Mouse (Mus musculus) MEL (cell line): ENCODE results near the gene Thsd7b. TPM values are rescaled to one million over a fixed set of nuclear protein-coding genes. Genes with fewer than 3 reads are reported as not detected.

Experiments
- DNase-seq: peaks from one replicate; pipeline ENCODE4 v3.0.0; 2011; ENCODE audit warnings: low read depth, low spot score
- H3K27ac ChIP-seq: 2 replicates; pipeline ENCODE4 v1.5.1; 2012; ENCODE audit warnings: low read depth, mild to moderate bottlenecking, control low read depth, low read length, moderate library complexity; ENCODE audit not compliant: control insufficient read depth
- H3K27me3 ChIP-seq, 2 experiments: fragments of 150-350 bp in 1 of 2; sonication (generic) in 1 of 2; 2 replicates each; pipeline ENCODE4 v1.6.1; 2012; ENCODE audit warnings: low read length in 2 of 2, mild to moderate bottlenecking in 2 of 2, improper control_type of control experiment in 1 of 2, moderate library complexity in 1 of 2; ENCODE audit not compliant: insufficient read depth in 2 of 2, control insufficient read depth in 1 of 2
- H3K36me3 ChIP-seq, 2 experiments: 2 replicates each; pipeline ENCODE4 v1.6.1; 2012 to 2014; ENCODE audit warnings: low read length in 2 of 2, improper control_type of control experiment in 1 of 2, inconsistent platforms in 1 of 2, mild to moderate bottlenecking in 1 of 2; ENCODE audit not compliant: insufficient read depth in 2 of 2, control insufficient read depth in 1 of 2
- H3K4me1 ChIP-seq, 2 experiments: fragments of 150-350 bp in 1 of 2; sonication (generic) in 1 of 2; 2 replicates each; pipeline ENCODE4 v1.6.1; 2012; ENCODE audit warnings: low read length in 2 of 2, improper control_type of control experiment in 1 of 2, mild to moderate bottlenecking in 1 of 2; ENCODE audit not compliant: insufficient read depth in 2 of 2, control insufficient read depth in 1 of 2
- H3K4me3 ChIP-seq, 2 experiments: fragments of 150-350 bp in 1 of 2; sonication (generic) in 1 of 2; 2 replicates each; pipeline ENCODE4 v1.5.1; 2012; ENCODE audit warnings: low read depth in 2 of 2, low read length in 2 of 2, mild to moderate bottlenecking in 2 of 2, moderate library complexity in 2 of 2, control low read depth in 1 of 2, improper control_type of control experiment in 1 of 2; ENCODE audit not compliant: control insufficient read depth in 1 of 2, insufficient read depth in 1 of 2
- H3K79me2 ChIP-seq: 2 replicates; pipeline ENCODE4 v1.6.1; 2012; ENCODE audit warnings: mild to moderate bottlenecking, low read length, moderate library complexity; ENCODE audit not compliant: control insufficient read depth, poor library complexity, insufficient read depth
- H3K9ac ChIP-seq: 2 replicates; pipeline ENCODE4 v1.6.1; 2012; ENCODE audit warnings: low read depth, mild to moderate bottlenecking, control low read depth, low read length, moderate library complexity; ENCODE audit not compliant: control insufficient read depth, poor library complexity, severe bottlenecking
- H3K9me3 ChIP-seq: fragments of 150-350 bp; sonication (generic); replicated peaks from 2 replicates; pipeline ENCODE4 v1.6.1; 2012; ENCODE audit warnings: mild to moderate bottlenecking, low read length, improper control_type of control experiment, moderate library complexity; ENCODE audit not compliant: insufficient read depth
- CHD2 ChIP-seq: IDR thresholded peaks from 2 replicates; pipeline ENCODE4 v1.6.1; 2011; ENCODE audit warnings: low read length, improper control_type of control experiment
- CTCF ChIP-seq, 3 experiments: IDR thresholded peaks in 2 of 3; conservative IDR thresholded peaks in 1 of 3; 2 replicates each; pipeline ENCODE4 v1.5.1; 2011 to 2012; ENCODE audit warnings: low read length in 3 of 3, low read depth in 2 of 3, mild to moderate bottlenecking in 2 of 3, improper control_type of control experiment in 1 of 3, inconsistent platforms in 1 of 3, mixed read lengths in 1 of 3, moderate library complexity in 1 of 3; ENCODE audit not compliant: control insufficient read depth in 1 of 3, insufficient read depth in 1 of 3, poor library complexity in 1 of 3, severe bottlenecking in 1 of 3
- E2F4 ChIP-seq: IDR thresholded peaks from 2 replicates; pipeline ENCODE4 v1.6.1; 2011; ENCODE audit warnings: low read depth, low read length, improper control_type of control experiment, borderline replicate concordance
- GABPA ChIP-seq: IDR thresholded peaks from 2 replicates; pipeline ENCODE4 v1.6.1; 2012; ENCODE audit warnings: low read depth, mild to moderate bottlenecking, inconsistent platforms, low read length, improper control_type of control experiment, moderate library complexity
- MEF2A ChIP-seq: IDR thresholded peaks from 2 replicates; pipeline ENCODE4 v1.6.1; 2014; ENCODE audit warnings: low read depth, mild to moderate bottlenecking, inconsistent platforms, low read length, improper control_type of control experiment; ENCODE audit not compliant: poor library complexity, insufficient replicate concordance, severe bottlenecking; ENCODE audit errors: extremely low read depth
- NELFE ChIP-seq: IDR thresholded peaks from 2 replicates; pipeline ENCODE4 v1.6.1; 2011; ENCODE audit warnings: low read depth, low read length, improper control_type of control experiment
- POLR2AphosphoS5 ChIP-seq: IDR thresholded peaks from 2 replicates; pipeline ENCODE4 v1.6.1; 2012; ENCODE audit warnings: low read depth, borderline replicate concordance, mild to moderate bottlenecking, inconsistent platforms, low read length, moderate library complexity, mixed read lengths
- RAD21 ChIP-seq: IDR thresholded peaks from 2 replicates; pipeline ENCODE4 v1.6.1; 2011; ENCODE audit warnings: mild to moderate bottlenecking, low read depth, low read length, improper control_type of control experiment
- TBP ChIP-seq: IDR thresholded peaks from 2 replicates; pipeline ENCODE4 v1.8.0; 2011; ENCODE audit warnings: low read depth, low read length, improper control_type of control experiment
- UBTF ChIP-seq: IDR thresholded peaks from 2 replicates; pipeline ENCODE4 v1.6.1; 2012; ENCODE audit warnings: low read depth, mild to moderate bottlenecking, inconsistent platforms, low read length, improper control_type of control experiment, moderate library complexity, borderline replicate concordance; ENCODE audit not compliant: insufficient read depth
- USF1 ChIP-seq: IDR thresholded peaks from 2 replicates; pipeline ENCODE4 v1.6.1; 2014; ENCODE audit warnings: low read depth, mild to moderate bottlenecking, inconsistent platforms, low read length, improper control_type of control experiment, moderate library complexity
- ZC3H11A ChIP-seq: IDR thresholded peaks from 2 replicates; pipeline ENCODE4 v1.6.1; 2012; ENCODE audit warnings: low read depth, mild to moderate bottlenecking, inconsistent platforms, low read length, improper control_type of control experiment
- polyA plus RNA-seq, 2 experiments: library from polyadenylated mRNA; stranded (reverse) in 1 of 2; unstranded in 1 of 2; fragments of >175 nt in 1 of 2; fragments of >200 nt in 1 of 2; gene quantifications; 2 replicates each; pipeline versions ENCODE4 v1.2.1 to v1.2.4; 2012; ENCODE audit warnings: low replicate concordance in 2 of 2, low read depth in 1 of 2; ENCODE audit not compliant: insufficient read length in 2 of 2, insufficient read depth in 1 of 2, missing spikeins in 1 of 2
- total RNA-seq: library from RNA; depleted of rRNA; stranded (reverse); fragments of 300-350 nt; gene quantifications from 2 replicates; pipeline ENCODE4 v1.2.3, GENCODE M21; 2012

The Thsd7b gene
- total and polyA plus RNA-seq, 3 experiments: not detected

GRCm38 (mm10) chr1:129516379-129516778, 243.3 kb downstream of the Thsd7b start:
- H3K27ac ChIP-seq: no peak overlapping the region
- H3K9ac ChIP-seq: no peak overlapping the region
- H3K9me3 ChIP-seq: no peaks in the 10 kb centered on the region
- no peaks in the 10 kb centered on the region for H3K27me3 ChIP-seq
- H3K4me3 ChIP-seq: no peak overlapping the region
- no peaks in the 10 kb centered on the region for H3K4me1 ChIP-seq
- no peak for TF ChIP-seq CTCF (IDR thresholded peaks at IDR 0.05 in 2 of 3, conservative IDR thresholded peaks at IDR 0.05 in 1 of 3; ENCODE audit: control insufficient read depth in 1 of 3, insufficient read depth in 1 of 3, low read depth in 2 of 3, low read length in 3 of 3, poor library complexity in 1 of 3, severe bottlenecking in 1 of 3)
- no peak for TF ChIP-seq UBTF
- no peak for TF ChIP-seq GABPA
- no peaks in the 10 kb centered on the region for H3K79me2 ChIP-seq
- DNase-seq: no peak
- no peaks in the 10 kb centered on the region for H3K36me3 ChIP-seq

GRCm38 (mm10) chr1:129519751-129520150, 246.6 kb downstream of the Thsd7b start:
- H3K4me3 ChIP-seq: no peak overlapping the region
- no peaks in the 10 kb centered on the region for H3K79me2 ChIP-seq
- H3K9ac ChIP-seq: no peak overlapping the region
- H3K9me3 ChIP-seq: no peaks in the 10 kb centered on the region
- H3K36me3 ChIP-seq: no peaks in the 10 kb centered on the region
- no peaks in the 10 kb centered on the region for H3K27me3 ChIP-seq
- DNase-seq: no peak
- no peak overlapping the region for H3K27ac ChIP-seq
- no peak for TF ChIP-seq NELFE
- no peak for TF ChIP-seq CHD2
- no peak for TF ChIP-seq GABPA
- no peak for TF ChIP-seq E2F4
- TF ChIP-seq POLR2AphosphoS5: no peak
- no peak for TF ChIP-seq UBTF
- H3K4me1 ChIP-seq: no peaks in the 10 kb centered on the region

GRCm38 (mm10) chr1:129526967-129527366, 253.9 kb downstream of the Thsd7b start:
- Histone ChIP-seq H3K79me2 (no peaks in the 10 kb centered on the region), H3K9ac (no peak overlapping the region), H3K27ac (no peak overlapping the region), H3K27me3 (no peaks in the 10 kb centered on the region), H3K4me1 (no peaks in the 10 kb centered on the region), H3K9me3 (no peaks in the 10 kb centered on the region), H3K36me3 (no peaks in the 10 kb centered on the region), H3K4me3 (no peak overlapping the region)
- no peak for DNase-seq
- TF ChIP-seq TBP: no peak
- no peak for TF ChIP-seq USF1
- no peak for TF ChIP-seq GABPA
- TF ChIP-seq ZC3H11A: no peak
- no peak for TF ChIP-seq RAD21
- no peak for TF ChIP-seq MEF2A
